Mouse (Mus musculus) midbrain, embryonic 13.5 days (tissue): ENCODE results near the gene Tmprss13. TPM values are rescaled to one million over a fixed set of nuclear protein-coding genes. Genes with fewer than 3 reads are reported as not detected.

ENCODE experiments used
- ATAC-seq: fragments of 200-750 bp; cut with Nextera tagmentation; 2 replicates; pipeline ENCODE4 v1.8.0; 2017; ENCODE audit warnings: mild to moderate bottlenecking, moderate TSS enrichment, moderate library complexity
- H3K27ac ChIP-seq: fragments of 300-500 bp; sonication (generic); 2 replicates; pipeline ENCODE4 v1.5.1; 2015; ENCODE audit warnings: inconsistent platforms, mild to moderate bottlenecking, moderate library complexity
- H3K27me3 ChIP-seq: fragments of 300-500 bp; sonication (generic); 2 replicates; pipeline ENCODE4 v1.6.1; 2015; ENCODE audit warnings: mild to moderate bottlenecking, inconsistent platforms
- H3K36me3 ChIP-seq: fragments of 300-500 bp; sonication (generic); 2 replicates; pipeline ENCODE4 v1.6.1; 2015; ENCODE audit warnings: mild to moderate bottlenecking, inconsistent platforms
- H3K4me1 ChIP-seq: fragments of 300-500 bp; sonication (generic); replicated peaks from 2 replicates; pipeline ENCODE4 v1.6.1; 2015; ENCODE audit warnings: inconsistent platforms
- H3K4me2 ChIP-seq: fragments of 300-500 bp; sonication (generic); replicated peaks from 2 replicates; pipeline ENCODE4 v1.6.1; 2015; ENCODE audit warnings: moderate library complexity, mild to moderate bottlenecking, inconsistent platforms
- H3K4me3 ChIP-seq: fragments of 300-500 bp; sonication (generic); replicated peaks from 2 replicates; pipeline ENCODE4 v1.5.1; 2015; ENCODE audit warnings: mild to moderate bottlenecking, inconsistent platforms
- H3K9ac ChIP-seq: fragments of 300-500 bp; sonication (generic); replicated peaks from 2 replicates; pipeline ENCODE4 v1.6.1; 2015; ENCODE audit warnings: mild to moderate bottlenecking, inconsistent platforms
- H3K9me3 ChIP-seq: fragments of 300-500 bp; sonication (generic); 2 replicates; pipeline ENCODE4 v1.6.1; 2016; ENCODE audit warnings: mild to moderate bottlenecking, inconsistent platforms
- WGBS: fragments of 180-500 bp; shearing (Covaris S2); methylation state at CpG from one replicate; pipeline ENCODE4 v1.1.7; 2015; 5-methylcytosine and 5-hydroxymethylcytosine counted together
- polyA plus RNA-seq: library from polyadenylated mRNA; unstranded; fragments of >200 nt; fragmentation: Nextera tagmentation; extraction: Ambion mirVana; gene quantifications from 2 replicates; pipeline ENCODE4 v1.2.1, GENCODE M21; 2015

Gene Tmprss13
- polyA plus RNA-seq, 1 experiment from 2014 or later = not detected

GRCm38 (mm10) chr9:45301771-45302170, 17.1 kb upstream of the Tmprss13 start:
- WGBS = 93% methylated on average over 8 of the region's 8 CpGs
- Histone ChIP-seq H3K4me2 (no peak overlapping the region), H3K9ac (no peak overlapping the region), H3K36me3 (no peaks in the 10 kb centered on the region), H3K4me1 (peaks cover 6% of the 10 kb centered on the region; the same call in 1 of the 2 replicates), H3K27me3 (no peaks in the 10 kb centered on the region), H3K27ac (no peak overlapping the region), H3K4me3 (no peak overlapping the region), H3K9me3 (peaks cover 6% of the 10 kb centered on the region; the same call in 1 of the 2 replicates)
- no peak for ATAC-seq

GRCm38 (mm10) chr9:45306746-45307410, 12.0 kb upstream of the Tmprss13 start:
- Histone ChIP-seq H3K4me2 (no peak overlapping the region), H3K9me3 (no peaks in the 10 kb centered on the region), H3K4me3 (no peak overlapping the region), H3K27me3 (no peaks in the 10 kb centered on the region), H3K27ac (no peak overlapping the region), H3K4me1 (no peaks in the 10 kb centered on the region), H3K9ac (no peak overlapping the region), H3K36me3 (no peaks in the 10 kb centered on the region)
- no peak for ATAC-seq
- 87% methylated on average over 12 of the region's 12 CpGs for WGBS

GRCm38 (mm10) chr9:45308521-45308920, 10.4 kb upstream of the Tmprss13 start:
- no peaks in the 10 kb centered on the region for H3K27me3 ChIP-seq
- H3K9ac ChIP-seq = no peak overlapping the region
- H3K4me3 ChIP-seq = no peak overlapping the region
- no peaks in the 10 kb centered on the region for H3K36me3 ChIP-seq
- no peaks in the 10 kb centered on the region for H3K9me3 ChIP-seq
- ATAC-seq = no peak
- H3K27ac ChIP-seq = no peak overlapping the region
- H3K4me2 ChIP-seq = no peak overlapping the region
- no peaks in the 10 kb centered on the region for H3K4me1 ChIP-seq
- WGBS = 88% methylated on average over 5 of the region's 5 CpGs

GRCm38 (mm10) chr9:45311858-45312257, 7.0 kb upstream of the Tmprss13 start:
- Histone ChIP-seq H3K4me2 (no peak overlapping the region), H3K36me3 (no peaks in the 10 kb centered on the region), H3K27ac (no peak overlapping the region), H3K9me3 (no peaks in the 10 kb centered on the region), H3K9ac (no peak overlapping the region), H3K4me3 (no peak overlapping the region), H3K4me1 (no peaks in the 10 kb centered on the region), H3K27me3 (no peaks in the 10 kb centered on the region)
- WGBS = 85% methylated on average over 6 of the region's 6 CpGs
- ATAC-seq = no peak

- Histone ChIP-seq H3K9me3 (no peaks in the 10 kb centered on the region), H3K9ac (no peak overlapping the region), H3K27ac (no peak overlapping the region), H3K4me3 (no peak overlapping the region), H3K27me3 (no peaks in the 10 kb centered on the region; the same call in 1 of the 2 replicates), H3K4me1 (no peaks in the 10 kb centered on the region), H3K36me3 (no peaks in the 10 kb centered on the region), H3K4me2 (no peak overlapping the region)
- WGBS = 81% methylated on average over 3 of the region's 3 CpGs
- no peak for ATAC-seq
These were observed 5.0 kb upstream of the Tmprss13 start for GRCm38 (mm10) chr9:45313913-45314312.

- ATAC-seq = no peak
- 90% methylated on average over 3 of the region's 3 CpGs for WGBS
- H3K27me3 ChIP-seq = no peaks in the 10 kb centered on the region; the same call in 1 of the 2 replicates
- no peaks in the 10 kb centered on the region for H3K36me3 ChIP-seq
- no peak overlapping the region for H3K4me3 ChIP-seq
- no peaks in the 10 kb centered on the region for H3K4me1 ChIP-seq
- H3K9ac ChIP-seq = no peak overlapping the region
- no peaks in the 10 kb centered on the region for H3K9me3 ChIP-seq
- H3K4me2 ChIP-seq = no peak overlapping the region
- H3K27ac ChIP-seq = no peak overlapping the region
These were observed 1.3 kb upstream of the Tmprss13 start for GRCm38 (mm10) chr9:45317635-45318034.

GRCm38 (mm10) chr9:45321465-45321864, 2.6 kb downstream of the Tmprss13 start:
- no peaks in the 10 kb centered on the region for H3K36me3 ChIP-seq
- WGBS = 87% methylated on average over 6 of the region's 6 CpGs
- no peak overlapping the region for H3K27ac ChIP-seq
- no peak overlapping the region for H3K4me2 ChIP-seq
- no peak for ATAC-seq
- no peaks in the 10 kb centered on the region for H3K9me3 ChIP-seq
- H3K4me3 ChIP-seq = no peak overlapping the region
- no peak overlapping the region for H3K9ac ChIP-seq
- H3K27me3 ChIP-seq = no peaks in the 10 kb centered on the region; the same call in 1 of the 2 replicates
- no peaks in the 10 kb centered on the region for H3K4me1 ChIP-seq

- Histone ChIP-seq H3K4me2 (no peak overlapping the region), H3K9me3 (no peaks in the 10 kb centered on the region), H3K27ac (no peak overlapping the region), H3K4me1 (no peaks in the 10 kb centered on the region), H3K27me3 (no peaks in the 10 kb centered on the region; the same call in 1 of the 2 replicates), H3K9ac (no peak overlapping the region), H3K36me3 (no peaks in the 10 kb centered on the region), H3K4me3 (no peak overlapping the region)
- no peak for ATAC-seq
- WGBS = 82% methylated on average over 4 of the region's 4 CpGs
These were observed 3.1 kb downstream of the Tmprss13 start for GRCm38 (mm10) chr9:45321946-45322430.

GRCm38 (mm10) chr9:45326390-45326789, 7.5 kb downstream of the Tmprss13 start:
- Histone ChIP-seq H3K27me3 (no peaks in the 10 kb centered on the region), H3K36me3 (no peaks in the 10 kb centered on the region), H3K9ac (no peak overlapping the region), H3K27ac (no peak overlapping the region), H3K4me3 (no peak overlapping the region), H3K9me3 (no peaks in the 10 kb centered on the region), H3K4me2 (no peak overlapping the region), H3K4me1 (no peaks in the 10 kb centered on the region)
- 93% methylated on average over 9 of the region's 9 CpGs for WGBS
- no peak for ATAC-seq

- no peak overlapping the region for H3K27ac ChIP-seq
- no peaks in the 10 kb centered on the region for H3K9me3 ChIP-seq
- 87% methylated on average over 4 of the region's 4 CpGs for WGBS
- no peak overlapping the region for H3K4me3 ChIP-seq
- no peaks in the 10 kb centered on the region for H3K27me3 ChIP-seq
- H3K9ac ChIP-seq = no peak overlapping the region
- no peak for ATAC-seq
- H3K4me2 ChIP-seq = no peak overlapping the region
- H3K4me1 ChIP-seq = no peaks in the 10 kb centered on the region
- H3K36me3 ChIP-seq = no peaks in the 10 kb centered on the region
These were observed 9.4 kb downstream of the Tmprss13 start for GRCm38 (mm10) chr9:45328263-45328662.

GRCm38 (mm10) chr9:45329577-45329976, 10.7 kb downstream of the Tmprss13 start:
- no peak for ATAC-seq

GRCm38 (mm10) chr9:45337406-45337805, 18.5 kb downstream of the Tmprss13 start:
- Histone ChIP-seq H3K27me3 (no peaks in the 10 kb centered on the region), H3K4me1 (no peaks in the 10 kb centered on the region), H3K9me3 (no peaks in the 10 kb centered on the region), H3K36me3 (no peaks in the 10 kb centered on the region), H3K27ac (no peak overlapping the region), H3K4me2 (no peak overlapping the region), H3K9ac (no peak overlapping the region), H3K4me3 (no peak overlapping the region)
- ATAC-seq = no peak
- WGBS = 87% methylated on average over 2 of the region's 2 CpGs

More at GRCm38 (mm10) chr9:45329577-45329976, 10.7 kb downstream of the Tmprss13 start:
- H3K4me2 ChIP-seq = no peak overlapping the region
- no peaks in the 10 kb centered on the region for H3K36me3 ChIP-seq
- H3K4me1 ChIP-seq = no peaks in the 10 kb centered on the region
- H3K27ac ChIP-seq = no peak overlapping the region
- WGBS = 91% methylated on average over 6 of the region's 6 CpGs
- no peaks in the 10 kb centered on the region for H3K27me3 ChIP-seq
- H3K9ac ChIP-seq = no peak overlapping the region
- H3K9me3 ChIP-seq = no peaks in the 10 kb centered on the region
- H3K4me3 ChIP-seq = no peak overlapping the region

- 94% methylated on average over 3 of the region's 3 CpGs for WGBS
- ATAC-seq = no peak
These were observed 24.2 kb downstream of the Tmprss13 start for GRCm38 (mm10) chr9:45343066-45343465.

More at GRCm38 (mm10) chr9:45343066-45343465, 24.2 kb downstream of the Tmprss13 start:
- no peak overlapping the region for H3K4me2 ChIP-seq
- no peak overlapping the region for H3K4me3 ChIP-seq
- H3K27ac ChIP-seq = no peak overlapping the region
- no peaks in the 10 kb centered on the region for H3K4me1 ChIP-seq
- H3K9ac ChIP-seq = no peak overlapping the region
- H3K9me3 ChIP-seq = no peaks in the 10 kb centered on the region
- H3K27me3 ChIP-seq = no peaks in the 10 kb centered on the region
- H3K36me3 ChIP-seq = no peaks in the 10 kb centered on the region
